Mouse (Mus musculus): Measurements from ENCODE around the gene Catip. TPM values are rescaled to one million over a fixed set of nuclear protein-coding genes. Genes with fewer than 3 reads are reported as not detected.
"Not testable (repeated sequence)": the region's sequence is repeated elsewhere in the genome, so short reads cannot be mapped to it uniquely, and the experiment has no call there.

Gene Catip
- polyA plus RNA-seq, 1 experiment from 2014 or later, result 1.5 TPM

- ATAC-seq (ENCODE audit: insufficient number of reproducible peaks, insufficient read depth, low FRiP score, low TSS enrichment, low read depth), result no peak; the same call in 1 of the 2 replicates
- Histone ChIP-seq H3K9ac (replicated peaks) (peak overlapping the region; percentile 97), H3K4me3 (replicated peaks) (peak overlapping the region; percentile 94), H3K4me1 (replicated peaks) (peaks cover 44% of the 10 kb centered on the region), H3K4me2 (peak overlapping the region; percentile 99), H3K36me3 (peaks cover 29% of the 10 kb centered on the region), H3K9me3 (no peaks in the 10 kb centered on the region), H3K27me3 (no peaks in the 10 kb centered on the region), H3K27ac (peak overlapping the region; percentile 98)
- 2% methylated on average over 16 of the region's 16 CpGs for WGBS
Observed at GRCm38 (mm10) chr1:74392446-74392994, 30.6 kb downstream of the Catip start.

GRCm38 (mm10) chr1:74393010-74393409, 31.1 kb downstream of the Catip start:
- 55% methylated on average over 7 of the region's 7 CpGs for WGBS
- H3K4me3 ChIP-seq (replicated peaks), result peak overlapping the region; percentile 94
- ATAC-seq (ENCODE audit: insufficient number of reproducible peaks, insufficient read depth, low FRiP score, low TSS enrichment, low read depth), result no peak
- H3K4me2 ChIP-seq, result peak overlapping the region; percentile 99
- H3K9ac ChIP-seq (replicated peaks), result peak overlapping the region; percentile 97
- peaks cover 44% of the 10 kb centered on the region for H3K4me1 ChIP-seq (replicated peaks)
- H3K27ac ChIP-seq, result peak overlapping the region; percentile 98
- H3K36me3 ChIP-seq, result peaks cover 29% of the 10 kb centered on the region
- no peaks in the 10 kb centered on the region for H3K9me3 ChIP-seq
- H3K27me3 ChIP-seq, result no peaks in the 10 kb centered on the region

DNA sequence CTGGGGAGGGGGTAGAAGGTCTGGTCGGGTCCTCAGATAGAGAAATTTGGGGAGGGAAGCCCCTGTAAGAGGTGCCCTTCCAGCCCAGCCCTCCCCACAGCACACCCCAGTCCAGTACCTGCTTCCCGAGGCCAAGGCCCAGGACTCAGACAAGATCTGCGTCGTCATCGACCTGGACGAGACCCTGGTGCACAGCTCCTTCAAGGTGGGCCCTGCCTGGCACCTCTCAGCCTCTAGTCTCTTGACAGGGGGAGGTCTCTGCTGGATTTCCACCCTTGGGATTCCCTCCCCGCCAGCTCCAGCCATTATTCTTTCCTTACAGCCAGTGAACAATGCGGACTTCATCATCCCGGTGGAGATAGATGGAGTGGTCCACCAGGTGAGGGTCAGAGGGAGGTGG, 31.8 kb downstream of the Catip start:
- Histone ChIP-seq H3K4me2 (no peak overlapping the region), H3K27ac (0 out of 2 replicates have a peak overlapping the region, but pooled peaks have one; percentile 29), H3K4me3 (replicated peaks) (peak overlapping the region; percentile 94; the same call in 1 of the 2 replicates), H3K9ac (replicated peaks) (0 out of 2 replicates have a peak overlapping the region, but pooled peaks have one; percentile 4), H3K27me3 (no peaks in the 10 kb centered on the region), H3K36me3 (peaks cover 29% of the 10 kb centered on the region), H3K9me3 (no peaks in the 10 kb centered on the region), H3K4me1 (replicated peaks) (peaks cover 43% of the 10 kb centered on the region)
- no peak for ATAC-seq (ENCODE audit: insufficient number of reproducible peaks, insufficient read depth, low FRiP score, low TSS enrichment, low read depth)
- WGBS, result 89% methylated on average over 9 of the region's 9 CpGs

- no peak overlapping the region for H3K4me2 ChIP-seq
- 88% methylated on average over 9 of the region's 9 CpGs for WGBS
- no peak overlapping the region for H3K4me3 ChIP-seq (replicated peaks)
- H3K9ac ChIP-seq (replicated peaks), result no peak overlapping the region
- H3K4me1 ChIP-seq (replicated peaks), result peaks cover 41% of the 10 kb centered on the region
- H3K27me3 ChIP-seq, result no peaks in the 10 kb centered on the region
- ATAC-seq (ENCODE audit: insufficient number of reproducible peaks, insufficient read depth, low FRiP score, low TSS enrichment, low read depth), result no peak
- no peaks in the 10 kb centered on the region for H3K9me3 ChIP-seq
- 0 out of 2 replicates have a peak overlapping the region, but pooled peaks have one; percentile 29 for H3K27ac ChIP-seq
- peaks cover 29% of the 10 kb centered on the region for H3K36me3 ChIP-seq
Observed at GRCm38 (mm10) chr1:74394311-74394710, 32.4 kb downstream of the Catip start.

- Histone ChIP-seq H3K4me2 (no peak overlapping the region), H3K9me3 (no peaks in the 10 kb centered on the region), H3K9ac (replicated peaks) (no peak overlapping the region), H3K4me1 (replicated peaks) (peaks cover 35% of the 10 kb centered on the region), H3K27ac (no peak overlapping the region), H3K36me3 (peaks cover 29% of the 10 kb centered on the region), H3K27me3 (no peaks in the 10 kb centered on the region), H3K4me3 (replicated peaks) (no peak overlapping the region)
- WGBS, result 89% methylated on average over 15 of the region's 15 CpGs
- ATAC-seq (ENCODE audit: insufficient number of reproducible peaks, insufficient read depth, low FRiP score, low TSS enrichment, low read depth), result no peak
Observed at GRCm38 (mm10) chr1:74394858-74395257, 33.0 kb downstream of the Catip start.

DNA sequence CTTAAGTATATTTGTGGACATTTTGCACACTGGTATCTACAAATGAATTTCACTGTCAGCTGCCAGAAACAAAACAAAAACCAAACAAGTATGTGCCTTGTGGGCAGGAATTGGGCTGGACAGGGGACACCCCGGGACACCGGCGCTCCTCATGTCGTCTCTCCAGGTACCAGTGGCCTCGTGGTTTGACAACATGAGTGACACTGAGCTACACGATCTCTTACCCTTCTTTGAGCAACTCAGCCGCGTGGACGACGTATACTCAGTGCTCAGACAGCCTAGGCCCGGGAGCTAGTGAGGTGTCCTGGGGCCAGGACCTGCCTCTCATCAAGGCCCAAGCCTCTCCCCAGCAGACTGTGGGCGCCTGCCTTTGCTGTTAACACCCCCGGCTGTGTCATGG, 33.4 kb downstream of the Catip start:
- no peak for ATAC-seq (ENCODE audit: insufficient number of reproducible peaks, insufficient read depth, low FRiP score, low TSS enrichment, low read depth)
- no peak overlapping the region for H3K9ac ChIP-seq (replicated peaks)
- H3K4me1 ChIP-seq (replicated peaks), result peaks cover 31% of the 10 kb centered on the region
- H3K36me3 ChIP-seq, result peaks cover 29% of the 10 kb centered on the region
- no peak overlapping the region for H3K4me3 ChIP-seq (replicated peaks)
- H3K27me3 ChIP-seq, result no peaks in the 10 kb centered on the region
- H3K9me3 ChIP-seq, result no peaks in the 10 kb centered on the region
- WGBS, result 87% methylated on average over 13 of the region's 13 CpGs
- H3K27ac ChIP-seq, result no peak overlapping the region
- H3K4me2 ChIP-seq, result no peak overlapping the region

DNA sequence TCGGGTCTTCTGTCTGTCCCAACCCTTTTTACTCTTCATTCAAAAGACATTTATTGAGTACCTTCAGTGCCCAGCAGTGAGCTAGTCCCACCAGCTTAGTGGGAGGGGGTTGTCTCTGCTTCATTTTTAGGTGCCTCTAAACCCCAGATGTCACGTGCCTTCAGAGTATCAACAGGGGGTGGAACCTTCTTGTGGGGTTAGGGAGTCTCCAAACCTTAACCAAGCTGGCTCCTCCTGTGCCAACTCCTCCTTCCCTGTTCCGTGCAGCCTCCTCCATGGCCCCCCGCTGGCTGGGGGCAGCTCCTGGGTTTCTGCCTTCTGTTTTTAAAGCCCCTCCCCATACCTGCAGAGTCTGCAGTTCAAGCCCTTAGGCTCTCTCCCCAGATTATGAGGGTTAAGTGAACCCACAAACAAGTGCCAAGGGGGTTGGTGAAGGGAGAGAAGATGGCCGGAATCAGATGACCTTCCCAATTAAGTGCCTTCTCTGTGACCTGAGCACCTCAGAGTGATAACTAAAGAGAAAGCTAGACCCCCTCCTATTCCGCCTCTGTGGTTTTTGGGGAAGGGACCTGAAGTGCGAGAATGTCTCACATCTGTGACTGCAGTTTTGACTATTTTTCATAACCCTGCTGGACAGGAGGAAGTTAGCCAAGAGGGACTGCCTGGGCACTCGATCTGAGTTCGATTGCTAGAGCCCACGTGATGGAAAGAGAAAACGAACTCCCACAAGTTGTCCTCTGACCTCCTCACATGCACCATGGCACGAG, 34.7 kb downstream of the Catip start:
- Histone ChIP-seq H3K4me2 (peak overlapping the region; percentile 82), H3K27ac (peak overlapping the region; percentile 89), H3K9ac (replicated peaks) (peak overlapping the region; percentile 61), H3K36me3 (peaks cover 29% of the 10 kb centered on the region), H3K4me3 (replicated peaks) (peak overlapping the region; percentile 42), H3K4me1 (replicated peaks) (peaks cover 23% of the 10 kb centered on the region)
- 10% methylated on average over 12 of the region's 12 CpGs for WGBS
- H3K27me3 ChIP-seq; H3K9me3 ChIP-seq; ATAC-seq (ENCODE audit: insufficient number of reproducible peaks, insufficient read depth, low FRiP score, low TSS enrichment, low read depth): not testable (repeated sequence)

DNA sequence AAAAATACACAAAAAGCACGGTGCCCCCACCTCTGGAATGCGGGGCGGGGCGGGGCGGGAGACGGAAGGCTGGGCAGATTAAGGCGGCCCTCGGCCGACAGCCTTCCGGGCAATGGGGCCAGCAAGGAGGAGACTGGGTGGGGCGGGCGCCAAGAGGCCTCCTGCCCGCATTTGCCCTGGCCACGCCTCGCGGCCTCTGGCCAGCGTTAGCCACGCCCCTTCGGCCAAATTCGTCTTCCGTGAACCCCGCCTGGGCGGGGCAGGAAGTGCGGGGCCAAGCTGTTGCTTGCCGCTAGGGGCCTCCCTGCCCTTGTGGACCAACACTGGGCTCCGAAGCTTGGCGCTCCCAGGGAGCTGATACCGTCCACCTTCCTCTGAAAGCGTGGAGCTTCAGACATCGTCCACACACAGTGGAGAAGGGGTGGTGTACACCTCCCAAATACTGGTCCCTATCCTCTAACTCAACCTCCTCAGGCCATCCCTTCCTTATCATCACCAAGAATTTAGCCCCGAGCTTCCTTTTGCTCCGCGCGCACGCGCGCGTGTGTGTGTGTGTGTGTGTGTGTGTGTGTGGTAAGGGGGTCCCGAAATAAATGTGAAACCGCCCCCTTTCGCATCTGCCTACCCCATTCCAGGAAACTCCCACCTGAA, 35.5 kb downstream of the Catip start:
- H3K9me3 ChIP-seq, result no peaks in the 10 kb centered on the region
- H3K4me2 ChIP-seq, result peak overlapping the region; percentile 82
- WGBS, result under 1% methylated on average over 41 of the region's 41 CpGs
- peaks cover 23% of the 10 kb centered on the region for H3K4me1 ChIP-seq (replicated peaks)
- H3K27ac ChIP-seq, result peak overlapping the region; percentile 89
- H3K27me3 ChIP-seq, result no peaks in the 10 kb centered on the region
- ATAC-seq (ENCODE audit: insufficient number of reproducible peaks, insufficient read depth, low FRiP score, low TSS enrichment, low read depth), result peak; percentile 88
- H3K4me3 ChIP-seq (replicated peaks), result peak overlapping the region; percentile 42
- peaks cover 29% of the 10 kb centered on the region for H3K36me3 ChIP-seq
- H3K9ac ChIP-seq (replicated peaks), result peak overlapping the region; percentile 61

DNA sequence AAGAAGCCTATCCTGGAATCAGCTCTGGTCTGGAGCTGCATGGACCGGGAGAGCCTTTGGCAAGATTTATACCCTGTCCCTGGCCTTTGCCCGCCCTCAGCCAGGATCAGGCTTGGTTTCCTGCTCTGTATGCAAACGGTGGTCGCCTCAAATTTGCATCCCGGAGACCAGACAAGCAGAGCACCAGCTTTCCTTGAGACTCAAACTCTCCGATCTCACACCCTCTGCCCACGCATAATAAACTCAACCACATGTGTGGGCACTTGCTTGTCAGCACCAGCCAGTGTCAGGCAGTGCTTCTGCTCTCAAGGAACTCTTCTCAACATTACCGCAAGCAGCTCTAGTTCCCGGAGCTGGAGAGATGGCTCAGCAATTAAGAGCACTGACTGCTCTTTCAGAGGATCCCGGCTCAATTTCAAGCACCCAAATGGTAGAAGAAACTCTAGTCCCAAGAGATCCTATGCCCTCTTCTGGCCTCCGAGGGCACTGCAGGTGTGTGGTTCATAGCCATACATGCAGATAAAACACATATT, 36.1 kb downstream of the Catip start:
- peak overlapping the region; percentile 61 for H3K9ac ChIP-seq (replicated peaks)
- H3K9me3 ChIP-seq, result no peaks in the 10 kb centered on the region
- H3K27me3 ChIP-seq, result no peaks in the 10 kb centered on the region
- WGBS, result 3% methylated on average over 11 of the region's 11 CpGs
- peak overlapping the region; percentile 82 for H3K4me2 ChIP-seq
- H3K4me3 ChIP-seq (replicated peaks), result peak overlapping the region; percentile 42
- 0 out of 2 replicates have a peak, but pooled peaks have one; percentile 13 for ATAC-seq (ENCODE audit: insufficient number of reproducible peaks, insufficient read depth, low FRiP score, low TSS enrichment, low read depth)
- H3K4me1 ChIP-seq (replicated peaks), result peaks cover 18% of the 10 kb centered on the region
- H3K36me3 ChIP-seq, result peaks cover 29% of the 10 kb centered on the region
- peak overlapping the region; percentile 89 for H3K27ac ChIP-seq

- H3K27ac ChIP-seq, result no peak overlapping the region
- H3K9ac ChIP-seq (replicated peaks), result no peak overlapping the region
- no peak overlapping the region for H3K4me3 ChIP-seq (replicated peaks)
- H3K9me3 ChIP-seq, result no peaks in the 10 kb centered on the region
- WGBS, result 81% methylated on average over 3 of the region's 3 CpGs
- H3K4me2 ChIP-seq, result no peak overlapping the region
- peaks cover 10% of the 10 kb centered on the region; the same call in 1 of the 2 replicates for H3K4me1 ChIP-seq (replicated peaks)
- peaks cover 3% of the 10 kb centered on the region; the same call in 1 of the 2 replicates for H3K36me3 ChIP-seq
- ATAC-seq (ENCODE audit: insufficient number of reproducible peaks, insufficient read depth, low FRiP score, low TSS enrichment, low read depth), result no peak
- H3K27me3 ChIP-seq, result no peaks in the 10 kb centered on the region
Observed at GRCm38 (mm10) chr1:74400531-74400930, 38.6 kb downstream of the Catip start.

Measured in limb, embryonic 12.5 days (tissue).